Mouse (Mus musculus): ENCODE results near the gene Pknox1. TPM values are rescaled to one million over a fixed set of nuclear protein-coding genes. Genes with fewer than 3 reads are reported as not detected.
A peak's percentile ranks its signal among the peaks of the same experiment; 100 is the strongest.
"Not testable (repeated sequence)": the region's sequence is repeated elsewhere in the genome, so short reads cannot be mapped to it uniquely, and the experiment has no call there.

Gene Pknox1
- polyA plus RNA-seq, 1 experiment from 2014 or later, result 21.5 TPM

DNA sequence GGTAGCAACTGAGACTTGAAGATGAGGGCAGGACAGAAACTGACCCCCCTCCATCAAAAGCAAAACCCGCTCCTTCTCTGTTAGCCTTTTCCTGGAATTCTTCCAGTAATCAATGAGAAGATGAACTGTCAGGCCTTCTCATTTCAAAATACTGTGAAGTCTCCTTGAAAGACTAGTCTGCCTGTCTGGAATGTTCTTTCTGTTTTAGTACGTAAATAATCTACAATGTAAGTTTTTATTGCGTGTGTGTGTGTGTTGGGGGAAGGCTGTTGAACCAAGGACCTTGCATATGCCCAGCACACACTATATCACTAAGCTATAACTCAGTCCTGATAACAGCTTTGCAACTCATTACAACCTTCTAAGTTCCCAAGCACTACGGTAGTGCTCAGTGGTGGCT lies 39.4 kb upstream of the Pknox1 start:
- no peak for ATAC-seq (replicated peaks; ENCODE audit: low FRiP score, low read depth)
- H3K9me3 ChIP-seq (replicated peaks; ENCODE audit: low read length), result no peaks in the 10 kb centered on the region
- H3K4me2 ChIP-seq (ENCODE audit: low read length), result no peak overlapping the region
- no peaks in the 10 kb centered on the region for H3K27me3 ChIP-seq (ENCODE audit: insufficient read depth, low read length)
- no peak overlapping the region for H3K9ac ChIP-seq (ENCODE audit: low read depth, low read length)
- peaks cover 17% of the 10 kb centered on the region; the same call in 1 of the 2 replicates for H3K36me3 ChIP-seq (ENCODE audit: insufficient read depth, low read length)
- no peak overlapping the region for H3K4me3 ChIP-seq (replicated peaks; ENCODE audit: low read depth, low read length)
- H3K4me1 ChIP-seq (replicated peaks; ENCODE audit: insufficient read depth, low read length), result 0 out of 2 replicates have a peak, but pooled peaks cover 3% of the 10 kb centered on the region
- peak; percentile 55 for DNase-seq (ENCODE audit: low spot score)
- 65% methylated on average over 4 of the region's 4 CpGs for WGBS
- peak overlapping the region; percentile 47 for H3K27ac ChIP-seq
- TF ChIP-seq CTCF (IDR thresholded peaks at IDR 0.05; ENCODE audit: low read depth), result no peak

GRCm38 (mm10) chr17:31525816-31526215 lies 38.7 kb upstream of the Pknox1 start:
- WGBS, result 100% methylated on average over 3 of the region's 3 CpGs
- no peak overlapping the region for H3K27ac ChIP-seq
- DNase-seq (ENCODE audit: low spot score), result no peak
- no peak overlapping the region for H3K4me2 ChIP-seq (ENCODE audit: low read length)
- no peaks in the 10 kb centered on the region for H3K27me3 ChIP-seq (ENCODE audit: insufficient read depth, low read length)
- H3K9ac ChIP-seq (ENCODE audit: low read depth, low read length), result no peak overlapping the region
- H3K4me1 ChIP-seq (replicated peaks; ENCODE audit: insufficient read depth, low read length), result 0 out of 2 replicates have a peak, but pooled peaks cover 3% of the 10 kb centered on the region
- no peak overlapping the region for H3K4me3 ChIP-seq (replicated peaks; ENCODE audit: low read depth, low read length)
- no peak for TF ChIP-seq CTCF (IDR thresholded peaks at IDR 0.05; ENCODE audit: low read depth)
- no peak for ATAC-seq (replicated peaks; ENCODE audit: low FRiP score, low read depth)
- H3K9me3 ChIP-seq (replicated peaks; ENCODE audit: low read length), result no peaks in the 10 kb centered on the region
- H3K36me3 ChIP-seq (ENCODE audit: insufficient read depth, low read length), result peaks cover 23% of the 10 kb centered on the region; the same call in 1 of the 2 replicates

DNA sequence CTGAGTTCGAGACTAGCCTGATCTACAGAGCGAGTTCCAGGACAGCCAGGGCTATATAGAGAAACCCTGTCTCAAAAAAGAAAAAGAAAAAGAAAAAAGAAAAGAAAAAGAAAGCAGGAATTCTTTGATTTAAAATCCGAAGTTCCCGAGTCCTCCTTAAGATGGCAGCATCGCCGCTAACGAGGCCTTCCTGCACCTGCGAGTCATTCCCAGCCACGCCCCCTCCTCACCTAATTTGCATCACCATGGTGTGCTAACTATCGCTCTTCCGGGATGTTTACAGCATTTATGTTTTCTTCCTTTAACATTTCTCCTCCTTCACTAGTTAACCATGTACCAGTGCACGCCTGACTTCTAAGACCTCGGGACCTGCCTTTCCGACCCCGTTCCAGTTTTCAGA lies 35.2 kb upstream of the Pknox1 start:
- no peaks in the 10 kb centered on the region for H3K27me3 ChIP-seq (ENCODE audit: insufficient read depth, low read length)
- peak; percentile 78 for TF ChIP-seq CTCF (IDR thresholded peaks at IDR 0.05; ENCODE audit: low read depth)
- peak overlapping the region; percentile 41; the same call in 1 of the 2 replicates for H3K4me2 ChIP-seq (ENCODE audit: low read length)
- ATAC-seq (replicated peaks; ENCODE audit: low FRiP score, low read depth) (peak; percentile 63; the same call in 1 of the 2 replicates), DNase-seq (ENCODE audit: low spot score) (peak; percentile 78)
- H3K4me1 ChIP-seq (replicated peaks; ENCODE audit: insufficient read depth, low read length), result no peaks in the 10 kb centered on the region
- no peak overlapping the region for H3K4me3 ChIP-seq (replicated peaks; ENCODE audit: low read depth, low read length)
- no peak overlapping the region for H3K9ac ChIP-seq (ENCODE audit: low read depth, low read length)
- H3K36me3 ChIP-seq (ENCODE audit: insufficient read depth, low read length), result peaks cover 31% of the 10 kb centered on the region
- no peaks in the 10 kb centered on the region for H3K9me3 ChIP-seq (replicated peaks; ENCODE audit: low read length)
- H3K27ac ChIP-seq, result no peak overlapping the region
- WGBS, result 24% methylated on average over 15 of the region's 15 CpGs

- ATAC-seq (replicated peaks; ENCODE audit: low FRiP score, low read depth) (0 out of 2 replicates have a peak, but pooled peaks have one; percentile 5), DNase-seq (ENCODE audit: low spot score) (peak; percentile 70)
- Histone ChIP-seq H3K4me2 (ENCODE audit: low read length) (no peak overlapping the region), H3K9ac (ENCODE audit: low read depth, low read length) (no peak overlapping the region), H3K27ac (no peak overlapping the region), H3K4me3 (replicated peaks; ENCODE audit: low read depth, low read length) (no peak overlapping the region), H3K27me3 (ENCODE audit: insufficient read depth, low read length) (no peaks in the 10 kb centered on the region), H3K9me3 (replicated peaks; ENCODE audit: low read length) (no peaks in the 10 kb centered on the region), H3K4me1 (replicated peaks; ENCODE audit: insufficient read depth, low read length) (0 out of 2 replicates have a peak, but pooled peaks cover 8% of the 10 kb centered on the region), H3K36me3 (ENCODE audit: insufficient read depth, low read length) (peaks cover 26% of the 10 kb centered on the region)
- TF ChIP-seq CTCF (IDR thresholded peaks at IDR 0.05; ENCODE audit: low read depth), result no peak
- 85% methylated on average over 14 of the region's 14 CpGs for WGBS
These were observed 32.9 kb upstream of the Pknox1 start for GRCm38 (mm10) chr17:31531441-31532158.

DNA sequence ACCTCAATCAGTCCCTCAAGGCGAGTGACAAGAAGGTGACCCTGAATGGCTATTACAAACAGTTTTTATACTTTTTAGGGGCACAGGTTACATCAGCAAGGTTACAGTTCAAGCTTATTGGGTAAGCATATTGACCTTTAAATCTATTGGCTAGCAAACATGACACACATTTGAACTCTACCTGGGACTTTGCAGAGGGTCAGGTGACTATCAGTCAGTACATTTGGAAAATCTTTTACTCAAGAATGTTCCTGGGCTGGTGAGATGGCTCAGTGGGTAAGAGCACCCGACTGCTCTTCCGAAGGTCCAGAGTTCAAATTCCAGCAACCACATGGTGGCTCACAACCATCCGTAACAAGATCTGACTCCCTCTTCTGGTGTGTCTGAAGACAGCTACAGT lies 32.2 kb upstream of the Pknox1 start:
- ATAC-seq (replicated peaks; ENCODE audit: low FRiP score, low read depth), result not testable (repeated sequence)

DNA sequence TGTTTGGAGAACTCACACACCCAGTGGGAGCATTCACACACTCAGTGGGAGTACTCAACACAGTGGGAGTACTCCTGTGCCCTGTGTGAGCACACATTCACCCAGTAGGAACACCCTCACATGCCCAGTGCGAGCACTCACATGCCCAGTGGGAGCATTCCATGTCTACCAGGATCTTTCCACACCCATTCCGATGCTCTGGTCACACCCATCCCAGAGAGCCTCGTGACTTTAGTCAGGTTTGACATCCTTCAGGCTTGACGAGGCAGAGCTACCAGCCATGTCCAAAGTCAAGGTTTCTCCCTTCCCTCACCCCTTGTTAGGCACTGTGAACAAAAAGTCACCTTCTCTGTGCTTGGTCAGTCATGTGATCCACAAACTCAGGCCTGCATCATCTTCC lies 29.2 kb upstream of the Pknox1 start:
- 31% methylated on average over 4 of the region's 4 CpGs for WGBS
- Histone ChIP-seq H3K36me3 (ENCODE audit: insufficient read depth, low read length) (peaks cover 12% of the 10 kb centered on the region; the same call in 1 of the 2 replicates), H3K4me2 (ENCODE audit: low read length) (no peak overlapping the region), H3K27ac (peak overlapping the region; percentile 81), H3K4me1 (replicated peaks; ENCODE audit: insufficient read depth, low read length) (0 out of 2 replicates have a peak, but pooled peaks cover 8% of the 10 kb centered on the region), H3K27me3 (ENCODE audit: insufficient read depth, low read length) (no peaks in the 10 kb centered on the region), H3K9ac (ENCODE audit: low read depth, low read length) (no peak overlapping the region), H3K4me3 (replicated peaks; ENCODE audit: low read depth, low read length) (no peak overlapping the region), H3K9me3 (replicated peaks; ENCODE audit: low read length) (no peaks in the 10 kb centered on the region)
- TF ChIP-seq CTCF (IDR thresholded peaks at IDR 0.05; ENCODE audit: low read depth), result no peak
- DNase-seq (ENCODE audit: low spot score) (no peak), ATAC-seq (replicated peaks; ENCODE audit: low FRiP score, low read depth) (peak; percentile 83)

More for the DNA sequence above, 32.2 kb upstream of the Pknox1 start:
- not testable (repeated sequence) for H3K9me3 ChIP-seq (replicated peaks; ENCODE audit: low read length); H3K9ac ChIP-seq (ENCODE audit: low read depth, low read length); DNase-seq (ENCODE audit: low spot score); H3K4me3 ChIP-seq (replicated peaks; ENCODE audit: low read depth, low read length); H3K27ac ChIP-seq; H3K4me2 ChIP-seq (ENCODE audit: low read length); H3K4me1 ChIP-seq (replicated peaks; ENCODE audit: insufficient read depth, low read length); H3K27me3 ChIP-seq (ENCODE audit: insufficient read depth, low read length)
- H3K36me3 ChIP-seq (ENCODE audit: insufficient read depth, low read length), result peaks cover 26% of the 10 kb centered on the region
- 85% methylated on average over 3 of the region's 4 CpGs for WGBS

Data from kidney, postnatal 0 days (tissue).